Mouse (Mus musculus) T-helper 2 cell (primary cell): ENCODE results near the gene Prr5l.

ENCODE experiments used
- in situ Hi-C: fragments of 300-600 bp; cut with MboI, MseI; formaldehyde crosslinking; loops from one replicate; pipeline ENCODE4 v1.15.1; 2025; ENCODE audit warnings: high pct_unique_total_duplicates

Gene Prr5l

DNA sequence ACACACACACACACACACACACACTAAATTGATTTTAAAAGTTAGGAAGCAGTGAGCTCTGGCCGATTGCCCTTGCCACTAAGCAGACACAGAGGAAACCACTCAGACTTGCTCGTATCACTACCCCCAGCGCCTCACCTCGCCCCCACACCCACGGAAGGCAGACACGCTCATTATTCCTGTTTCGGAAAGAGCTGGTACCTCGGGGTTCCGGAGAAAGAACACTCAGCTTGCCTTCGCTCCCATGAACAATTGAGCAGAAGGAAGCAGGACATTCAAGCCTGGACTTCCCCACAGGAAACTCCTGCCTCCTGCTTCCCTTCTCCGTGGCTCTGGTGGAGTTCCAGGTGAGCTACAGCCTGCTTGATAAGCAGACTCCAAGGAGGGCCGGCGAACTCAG lies 60.0 kb downstream of the Prr5l start:
- in situ Hi-C loops: loop anchor here (25.0 kb wide), 1 partner anchor 610 kb away; no protein-coding TSS in a partner anchor

DNA sequence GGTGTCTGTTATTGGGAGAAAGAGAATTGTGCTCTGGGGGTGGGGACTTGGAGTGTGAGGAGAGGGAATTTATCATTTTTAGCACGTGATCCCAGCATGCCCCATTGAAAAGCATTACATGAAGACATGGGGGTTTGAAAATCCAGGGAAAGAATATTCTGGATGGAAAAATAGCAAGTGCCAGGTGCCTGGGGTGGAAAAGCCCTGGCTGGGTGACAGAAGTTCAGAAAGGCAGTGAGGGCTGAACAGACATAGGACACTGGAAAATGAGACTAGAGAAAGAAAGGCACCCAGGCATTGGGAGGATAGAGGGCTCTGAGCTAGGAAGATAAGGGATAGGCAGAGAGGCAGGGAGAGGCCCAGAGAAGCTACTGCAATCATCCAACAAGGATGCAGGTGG lies 62.0 kb downstream of the Prr5l start:
- in situ Hi-C loops: loop anchor here (25.0 kb wide), 1 partner anchor 609 kb away; no protein-coding TSS in a partner anchor

DNA sequence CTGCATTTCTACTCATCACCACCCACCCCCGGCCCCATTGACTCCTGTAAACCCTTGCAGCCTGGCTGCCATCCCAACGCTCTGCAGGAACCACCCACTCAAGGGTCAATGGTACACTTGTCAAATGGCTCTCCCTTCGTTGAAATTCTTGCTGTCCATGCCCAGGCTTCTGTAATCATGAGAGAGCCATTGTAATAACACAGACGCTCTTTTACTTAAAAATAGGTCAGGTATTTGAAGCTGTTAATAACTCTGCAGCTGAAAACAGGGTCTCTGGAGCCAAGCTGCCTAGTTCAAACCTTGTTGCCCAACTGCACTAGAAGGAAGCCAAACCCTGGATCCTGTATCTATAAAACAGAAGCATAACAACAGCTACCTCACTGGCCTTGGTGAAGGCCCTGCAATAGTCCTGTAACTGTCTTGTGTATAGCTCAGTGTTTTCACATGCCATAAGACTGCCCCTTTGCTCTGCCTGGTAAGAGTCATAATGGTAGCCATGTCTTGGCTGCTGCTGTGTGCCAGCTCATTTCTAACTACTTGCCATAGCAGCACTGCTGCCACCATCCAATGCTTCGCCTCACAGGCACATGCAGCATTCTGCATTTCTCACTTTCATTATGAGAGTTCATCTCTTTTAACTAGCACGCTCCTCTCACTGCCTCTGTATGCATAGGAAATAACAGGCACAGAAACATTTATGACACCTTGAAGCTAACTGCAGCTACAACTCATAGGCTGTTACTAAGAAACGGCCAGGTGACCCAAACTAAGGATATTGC lies 63.7 kb downstream of the Prr5l start:
- in situ Hi-C loops: loop anchor here (25.0 kb wide), 1 partner anchor 607 kb away; no protein-coding TSS in a partner anchor

DNA sequence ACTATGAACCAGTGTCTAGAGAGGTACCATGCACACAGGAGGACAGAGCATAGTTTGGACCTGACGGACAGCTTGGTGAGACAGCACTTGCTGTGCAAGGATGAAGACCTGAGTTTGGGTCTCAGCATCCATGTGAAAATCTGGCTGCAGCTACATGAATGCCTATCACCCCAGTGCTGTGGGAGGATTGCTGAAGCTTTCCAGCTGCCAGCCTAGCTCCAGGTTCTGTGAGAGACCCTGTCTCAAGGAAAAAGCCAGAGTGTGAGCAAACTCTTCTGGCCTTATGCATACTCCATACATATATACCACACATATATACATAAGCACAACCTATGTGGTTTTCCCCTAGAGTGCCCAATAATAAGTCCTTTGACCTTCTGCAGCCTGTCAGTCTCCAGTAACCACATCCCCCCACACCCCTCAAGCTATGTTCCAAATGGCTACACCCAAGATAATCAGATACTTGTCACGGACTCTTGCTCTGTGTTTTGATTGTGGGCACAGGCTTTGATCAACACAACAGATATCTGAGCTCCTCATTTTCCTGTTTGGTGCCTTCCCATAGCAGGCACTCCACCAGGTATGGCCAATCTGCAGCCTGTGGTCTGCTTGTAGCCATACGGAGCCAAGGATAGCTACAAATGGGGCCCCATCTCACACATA lies 66.0 kb downstream of the Prr5l start:
- in situ Hi-C loops: loop anchor here (25.0 kb wide), 1 partner anchor 604 kb away; no protein-coding TSS in a partner anchor

DNA sequence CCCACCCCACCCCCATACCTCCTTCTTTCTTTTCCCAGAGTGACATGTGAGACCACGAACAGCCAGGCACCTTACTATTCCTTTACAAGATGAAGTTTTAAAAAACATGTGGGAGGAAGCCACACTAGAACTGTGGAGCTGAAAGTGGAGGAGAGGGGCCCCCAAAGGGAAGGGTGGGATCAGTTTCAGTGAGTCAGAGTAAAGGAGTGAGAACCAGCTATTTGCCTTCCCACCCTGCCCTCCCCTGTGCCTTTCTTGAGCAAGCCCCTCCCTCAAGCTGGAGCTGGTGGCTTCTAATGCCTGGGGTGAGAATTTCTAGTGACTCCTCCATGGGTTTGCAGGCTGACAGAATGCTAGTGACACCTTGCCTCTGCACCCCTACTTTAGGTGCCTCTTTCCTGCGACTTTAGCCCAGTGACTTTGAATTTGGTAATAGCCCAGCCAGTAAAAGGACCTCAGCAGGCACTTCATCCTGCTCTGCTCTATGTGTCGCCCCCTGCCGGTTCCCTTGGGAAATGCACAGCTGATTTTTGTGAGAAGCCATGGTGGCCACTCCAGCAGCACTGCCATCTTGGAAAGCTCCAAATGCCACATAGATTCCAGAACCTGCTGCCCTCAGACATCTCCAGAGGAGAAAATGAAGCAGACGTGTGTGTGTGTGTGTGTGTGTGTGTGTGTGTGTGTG lies 67.4 kb downstream of the Prr5l start:
- in situ Hi-C loops: loop anchor here (25.0 kb wide), 1 partner anchor 603 kb away; no protein-coding TSS in a partner anchor

DNA sequence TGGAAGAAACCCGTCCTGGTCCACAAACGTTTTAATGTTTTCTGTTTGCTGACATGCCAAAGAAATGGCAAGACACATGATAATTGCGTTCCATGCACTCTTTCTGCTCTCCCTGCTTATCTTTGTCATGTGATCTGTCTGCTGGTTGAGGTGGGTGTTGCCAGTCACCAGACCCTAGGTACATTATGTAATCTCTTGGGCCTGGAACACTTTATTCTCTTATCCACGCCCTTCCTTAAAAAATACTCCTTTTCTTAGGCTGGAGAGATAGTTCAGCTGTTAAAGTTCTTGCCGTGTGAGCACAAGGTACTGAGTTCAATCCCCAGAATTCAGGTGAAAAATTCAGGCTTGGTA lies 68.6 kb downstream of the Prr5l start:
- in situ Hi-C loops: loop anchor here (25.0 kb wide), 1 partner anchor 602 kb away; no protein-coding TSS in a partner anchor

DNA sequence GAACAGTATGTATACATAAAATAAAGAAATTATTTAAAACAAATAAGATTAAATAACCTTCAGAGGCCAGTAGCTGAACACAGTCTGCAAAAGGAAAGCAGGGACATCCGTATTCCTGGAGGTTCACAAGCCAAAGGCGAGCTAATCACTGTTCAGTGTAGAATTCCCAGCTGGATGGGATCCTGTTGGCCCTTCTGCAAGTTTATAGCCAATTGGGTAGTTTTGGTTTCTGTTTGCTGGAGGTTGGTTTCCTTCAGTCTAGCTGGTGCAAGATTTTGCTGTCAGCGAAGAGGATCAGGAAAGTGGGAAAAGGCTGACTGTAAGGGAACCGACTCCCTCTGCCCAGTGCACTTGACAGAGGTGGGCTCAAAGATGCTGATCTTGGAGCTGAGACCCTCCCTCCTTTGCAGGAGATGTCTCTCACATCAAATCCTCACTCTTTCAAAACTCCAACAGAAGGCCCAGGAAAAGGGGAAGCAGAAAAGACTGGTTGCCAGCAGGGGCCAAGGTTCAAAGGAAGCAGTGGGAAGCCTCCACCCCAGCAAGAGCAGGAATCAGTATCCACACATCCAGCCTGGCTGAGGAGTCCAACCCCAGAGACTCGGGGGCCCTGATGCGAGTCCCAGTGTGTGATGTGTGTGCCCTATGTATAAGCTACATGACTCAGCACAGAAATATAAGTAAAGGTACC lies 69.1 kb downstream of the Prr5l start:
- in situ Hi-C loops: loop anchor here (25.0 kb wide), 1 partner anchor 601 kb away; no protein-coding TSS in a partner anchor

DNA sequence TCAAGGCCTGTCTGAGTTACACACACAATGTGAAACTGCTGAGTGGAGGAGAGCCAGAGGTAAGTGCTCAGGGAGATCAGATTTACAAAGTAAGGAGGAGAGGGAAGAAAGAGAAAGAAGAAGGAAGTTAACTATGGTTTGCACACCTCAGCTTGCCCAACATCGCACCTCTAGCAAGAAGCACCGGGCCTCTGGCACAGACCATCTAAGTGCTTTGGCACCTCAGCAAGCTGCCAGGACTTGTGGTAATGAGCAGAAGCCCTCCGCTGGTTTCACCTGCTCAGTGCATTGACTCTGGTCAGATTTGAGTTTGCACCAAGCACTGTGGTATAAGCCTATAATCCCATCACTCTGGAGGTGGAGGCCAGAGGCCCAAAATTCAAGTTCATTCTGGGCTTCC lies 70.9 kb downstream of the Prr5l start:
- in situ Hi-C loops: loop anchor here (25.0 kb wide), 1 partner anchor 600 kb away; no protein-coding TSS in a partner anchor

DNA sequence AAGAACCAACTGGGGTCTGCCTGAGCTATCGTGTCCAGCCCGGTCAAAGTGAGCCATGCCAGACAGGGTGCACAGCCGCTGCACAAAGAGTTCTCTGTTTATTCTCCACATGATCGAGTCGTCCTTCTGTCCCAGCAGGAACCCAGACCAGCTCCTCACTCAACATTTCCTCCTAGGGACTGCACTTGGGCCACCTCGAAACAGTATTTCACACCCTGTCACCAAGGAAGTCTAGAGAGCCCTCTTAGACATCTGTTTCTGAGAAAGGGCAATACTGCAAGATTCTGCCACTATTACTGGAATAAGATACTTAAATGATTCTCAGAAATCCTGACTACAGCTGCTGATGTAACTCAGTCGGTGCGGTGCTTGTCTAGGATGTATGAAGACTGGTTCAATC lies 72.1 kb downstream of the Prr5l start:
- in situ Hi-C loops: loop anchor here (25.0 kb wide), 1 partner anchor 598 kb away; no protein-coding TSS in a partner anchor

DNA sequence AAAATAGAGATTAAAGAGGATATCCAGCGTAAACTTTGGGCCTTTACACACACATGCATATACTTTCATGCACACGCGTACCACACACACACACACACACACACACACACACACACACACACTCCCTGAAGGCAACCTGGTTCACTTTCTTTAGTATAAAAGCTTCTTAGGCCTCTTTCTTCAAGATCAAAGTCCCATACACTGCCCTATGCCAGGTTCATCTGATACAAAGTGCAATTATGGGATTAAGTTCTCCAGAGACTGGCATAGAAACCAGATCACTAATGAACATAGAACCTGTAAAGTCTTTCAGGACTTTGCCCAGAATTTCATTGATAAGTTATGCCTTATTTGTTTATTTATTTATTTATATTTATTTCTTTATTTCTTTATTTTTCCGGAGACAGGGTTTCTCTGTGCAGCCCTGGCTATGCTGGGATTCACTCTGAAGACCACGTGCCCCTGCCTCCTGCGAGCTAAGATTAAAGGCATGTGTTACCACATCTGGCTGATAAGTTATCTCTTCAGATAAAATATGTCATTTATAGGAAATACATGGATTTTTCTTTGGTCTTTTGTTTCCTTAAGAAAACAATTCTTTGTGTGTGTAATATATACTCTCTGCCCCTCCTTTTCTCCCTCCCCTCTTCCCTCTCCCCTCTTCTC lies 73.1 kb downstream of the Prr5l start:
- in situ Hi-C loops: loop anchor here (25.0 kb wide), 1 partner anchor 597 kb away; no protein-coding TSS in a partner anchor

DNA sequence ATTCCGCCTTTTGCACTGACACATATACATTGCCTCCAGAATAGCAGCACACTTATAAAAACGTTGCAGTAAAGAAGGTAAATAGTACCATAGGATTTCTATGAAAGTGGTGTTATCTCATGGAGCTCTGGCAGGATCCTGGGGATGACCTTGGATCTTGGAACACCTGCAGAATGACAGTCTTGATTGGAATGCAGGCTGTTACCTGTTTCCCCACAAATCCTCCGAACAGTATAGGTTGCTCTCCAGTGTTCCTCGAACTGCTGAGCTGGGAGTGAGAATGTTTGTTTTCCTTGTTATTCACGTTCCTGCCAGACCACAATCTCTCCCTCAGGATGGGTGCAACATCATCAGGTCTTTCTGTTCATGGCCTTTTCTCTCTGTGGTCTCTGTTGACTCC lies 75.1 kb downstream of the Prr5l start:
- in situ Hi-C loops: loop anchor here (25.0 kb wide), 1 partner anchor 595 kb away; no protein-coding TSS in a partner anchor

DNA sequence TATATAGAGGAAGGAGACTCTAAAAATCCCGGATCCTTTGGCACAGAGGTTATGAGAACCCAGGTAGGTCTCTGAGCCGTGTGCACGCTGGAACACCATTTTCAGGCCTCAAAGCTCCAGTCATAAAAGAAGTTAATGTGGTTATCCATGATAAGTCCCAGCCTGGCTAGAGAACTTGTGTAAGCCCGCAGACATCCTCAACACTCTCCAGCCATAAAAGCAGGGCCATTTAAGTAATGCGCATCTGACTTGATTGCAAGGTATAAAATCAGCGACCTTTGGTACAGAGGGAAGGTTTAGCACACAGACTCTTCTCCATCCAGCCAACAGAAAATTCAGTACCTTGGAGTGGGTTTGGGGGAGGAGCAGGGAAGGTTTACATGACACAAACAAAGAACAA lies 80.6 kb downstream of the Prr5l start:
- in situ Hi-C loops: loop anchor here (25.0 kb wide), 1 partner anchor 590 kb away; no protein-coding TSS in a partner anchor

DNA sequence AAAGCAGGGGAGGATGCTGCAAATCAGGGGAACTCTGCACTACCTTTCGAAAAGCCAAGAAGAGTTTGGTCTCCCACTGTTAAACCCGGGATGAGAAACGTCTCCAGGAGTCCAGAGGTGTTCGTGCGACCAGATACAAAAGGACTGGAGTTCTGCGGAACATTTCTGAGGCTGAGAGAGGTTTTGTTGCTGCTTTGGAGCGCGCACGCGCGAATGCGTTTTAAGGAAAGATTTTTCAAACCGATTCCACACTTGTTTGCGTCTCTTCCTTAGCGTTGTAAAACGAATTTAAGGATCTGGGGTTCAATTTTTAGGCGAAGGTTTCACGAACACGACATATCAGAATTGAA lies 85.0 kb downstream of the Prr5l start:
- in situ Hi-C loops: no loop called here

DNA sequence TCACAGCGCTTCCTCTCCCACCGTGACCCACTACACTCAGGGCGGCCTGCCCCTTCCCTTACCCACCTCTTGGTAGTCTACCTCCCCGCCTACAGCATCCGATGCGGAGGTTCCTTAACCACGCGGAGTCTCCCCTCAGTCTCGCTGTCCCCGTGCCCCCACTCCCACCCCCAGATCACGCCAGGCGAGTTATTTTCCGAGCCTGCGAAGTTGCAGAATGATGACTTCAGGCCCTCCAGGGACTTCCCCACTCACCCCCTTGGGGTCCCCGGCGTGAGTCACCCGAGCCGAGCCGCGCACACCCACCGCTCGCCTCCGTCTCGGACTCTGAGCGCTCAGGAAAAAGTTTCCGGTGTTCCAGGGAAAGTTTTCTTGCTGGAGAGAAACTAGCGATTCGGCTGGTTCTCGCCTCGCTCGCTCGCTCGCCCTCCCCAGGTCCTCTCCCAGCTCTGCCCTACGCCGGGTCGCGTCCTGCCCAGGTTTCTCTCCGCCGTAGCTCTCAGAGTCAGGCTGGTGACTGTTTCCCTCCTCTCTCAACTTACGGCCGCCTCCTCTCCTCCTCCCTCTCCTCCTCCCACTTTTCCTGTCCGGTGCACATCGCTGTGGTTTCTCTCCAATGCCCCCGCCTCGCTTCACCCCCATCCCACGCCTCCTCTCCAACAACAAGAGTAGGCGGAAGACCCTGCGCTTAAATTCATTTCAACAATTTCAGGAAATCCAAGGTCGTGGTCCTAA lies 85.5 kb downstream of the Prr5l start:
- in situ Hi-C loops: no loop called here

DNA sequence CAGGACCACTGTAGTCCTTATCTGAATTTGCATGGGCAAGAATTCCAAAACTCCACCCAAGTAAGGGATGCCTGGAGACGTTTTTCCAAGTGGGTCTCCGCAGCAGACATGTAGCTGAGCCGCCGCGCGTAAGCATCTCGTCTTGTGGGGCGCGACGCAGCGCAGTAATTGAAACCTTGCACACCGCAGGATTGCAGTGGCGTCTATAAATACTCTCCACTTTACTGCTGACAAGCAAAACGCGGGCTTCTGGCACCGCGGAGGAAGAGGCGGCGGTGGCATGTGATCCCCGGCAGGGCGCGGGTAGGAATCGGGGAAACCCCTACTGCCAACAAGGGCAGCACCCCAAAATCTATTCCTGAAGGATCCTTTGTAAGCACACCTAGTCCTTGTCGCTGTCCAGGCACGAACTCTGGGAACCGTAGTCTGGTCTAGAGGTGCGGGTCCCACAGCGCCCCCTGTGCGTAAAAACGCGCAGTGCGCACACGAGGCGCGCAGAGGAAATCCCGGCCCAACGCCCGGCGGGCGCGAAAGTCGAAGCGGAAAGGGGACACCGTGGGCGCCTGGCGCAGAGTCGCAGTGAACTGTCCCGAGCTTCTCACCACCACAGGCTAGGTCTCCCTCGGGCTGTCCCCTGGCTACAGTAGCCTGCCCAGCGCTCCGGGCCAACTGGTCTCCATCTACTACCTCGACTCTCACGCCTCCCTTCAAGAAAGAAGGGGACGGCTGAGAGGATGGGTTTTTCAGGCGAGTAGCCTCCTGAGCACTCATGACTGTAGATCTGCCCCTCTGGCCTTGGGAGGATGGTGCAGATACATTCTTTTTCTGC lies 86.3 kb downstream of the Prr5l start:
- in situ Hi-C loops: no loop called here

DNA sequence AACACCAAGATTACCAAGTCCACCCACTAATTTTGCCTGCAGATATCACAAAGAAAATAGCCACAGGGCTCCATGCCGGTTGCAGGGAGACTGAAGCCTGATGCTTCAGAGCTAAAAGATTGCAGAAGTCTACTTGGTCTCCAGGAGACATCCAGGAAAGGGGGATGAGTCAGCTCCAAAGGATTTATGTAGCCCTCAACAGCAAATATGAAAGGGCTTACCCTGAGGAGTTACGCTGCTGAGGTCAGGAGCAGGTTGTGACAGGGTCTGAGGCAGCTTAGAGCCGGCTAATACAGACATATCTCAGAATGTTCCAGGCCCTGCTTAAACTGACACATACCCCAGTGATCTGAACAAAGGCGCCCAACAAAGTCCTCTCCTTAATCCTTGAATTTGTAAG lies 90.7 kb downstream of the Prr5l start:
- in situ Hi-C loops: no loop called here

DNA sequence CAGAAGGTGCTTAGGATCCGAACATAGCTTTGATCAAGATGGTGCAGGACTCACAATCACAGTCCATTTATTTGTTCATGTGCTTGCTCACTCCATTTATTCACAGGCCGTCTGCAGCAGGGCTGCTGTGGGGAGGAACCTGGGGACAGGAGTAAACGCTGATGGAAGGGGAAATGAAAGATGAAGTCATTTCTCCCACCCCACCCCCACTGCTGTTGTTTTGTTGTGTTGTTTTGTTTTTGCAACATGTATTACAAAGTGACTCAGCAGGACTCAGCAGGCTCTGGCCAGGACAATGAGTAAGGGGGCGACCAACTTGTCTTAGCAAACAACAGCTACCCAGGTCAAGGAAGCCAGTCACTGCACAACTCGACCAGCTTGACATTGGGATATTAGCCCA lies 99.6 kb downstream of the Prr5l start:
- in situ Hi-C loops: no loop called here

DNA sequence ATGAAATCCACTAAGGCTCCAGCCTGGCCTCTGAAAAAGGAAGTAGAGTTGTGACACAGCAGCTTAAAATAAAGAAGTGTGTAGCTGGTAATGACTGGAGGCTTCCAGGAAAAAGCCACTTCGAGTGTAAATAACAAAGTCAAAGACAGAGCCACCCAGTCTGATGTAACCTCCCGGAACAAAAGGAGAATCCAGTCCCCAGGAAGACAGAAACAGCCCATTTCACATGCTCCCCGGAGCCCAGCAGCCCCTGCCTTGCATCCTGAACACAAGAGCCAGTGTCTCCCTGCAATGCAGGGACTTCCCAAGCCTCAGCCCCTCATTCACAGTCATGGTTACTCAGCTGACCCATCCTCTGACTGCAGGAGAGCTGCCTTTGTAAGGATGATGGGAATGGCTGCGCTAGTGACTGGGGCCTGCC lies 101.5 kb downstream of the Prr5l start:
- in situ Hi-C loops: no loop called here

DNA sequence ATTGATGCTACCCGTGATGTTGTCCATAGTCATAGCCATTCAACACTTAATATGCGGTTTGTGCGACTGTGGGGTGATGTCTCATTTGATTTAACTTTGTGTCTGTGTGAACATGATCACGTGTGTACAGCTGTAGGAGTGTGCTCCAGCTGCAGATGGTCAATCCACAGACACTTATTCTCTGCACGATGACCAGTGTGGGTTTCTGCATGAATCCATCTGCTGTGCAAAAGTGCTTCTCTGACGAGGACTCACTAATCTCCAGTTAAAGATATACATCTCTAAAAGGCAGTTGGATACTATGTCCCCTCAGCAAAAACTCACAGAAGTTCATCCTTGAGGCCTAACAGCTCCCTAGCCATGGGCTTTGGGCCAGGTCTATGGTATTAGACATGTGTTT lies 104.7 kb downstream of the Prr5l start:
- in situ Hi-C loops: no loop called here
